Mouse (Mus musculus): ENCODE measurements around the gene Hoxc13. TPM values are rescaled to one million over a fixed set of nuclear protein-coding genes. Genes with fewer than 3 reads are reported as not detected.

Gene Hoxc13
- not detected in 2 replicates for polyA plus RNA-seq (2014; fragmentation: Nextera tagmentation; extraction: Ambion mirVana)

GRCm38 (mm10) chr15:102921053-102922011 is at the start of gene Hoxc13:
Hoxc13 (plus strand) TSS chr15:102921103.
- Histone ChIP-seq H3K27ac (ENCODE audit: low read depth, low read length) (no peak within 1 kb of the TSS), H3K9ac (ENCODE audit: low read depth, low read length) (no peak within 1 kb of the TSS), H3K4me2 (peak within 1 kb of the TSS; percentile 25), H3K4me3 (ENCODE audit: low read depth, low read length) (peak within 1 kb of the TSS; percentile 15; the same call in 1 of the 2 replicates), H3K36me3 (ENCODE audit: control insufficient read depth, insufficient read depth, low read length) (no peaks in the 10 kb centered on the region), H3K4me1 (replicated peaks; ENCODE audit: control insufficient read depth, insufficient read depth, low read length) (no peaks in the 10 kb centered on the region), H3K9me3 (ENCODE audit: control insufficient read depth, low read length) (no peaks in the 10 kb centered on the region), H3K27me3 (replicated peaks; ENCODE audit: control insufficient read depth, insufficient read depth, low read length) (peaks cover 98% of the 10 kb centered on the region)
- no peak for ATAC-seq (replicated peaks; ENCODE audit: low FRiP score)
- WGBS: 4% methylated on average over 80 of the region's 88 CpGs
- no peak for DNase-seq (ENCODE audit: low spot score)

GRCm38 (mm10) chr15:102885803-102886202 is 35.1 kb upstream of the Hoxc13 start:
- Histone ChIP-seq H3K4me3 (ENCODE audit: low read depth, low read length) (no peak overlapping the region), H3K9ac (ENCODE audit: low read depth, low read length) (no peak overlapping the region), H3K4me2 (no peak overlapping the region), H3K27me3 (replicated peaks; ENCODE audit: control insufficient read depth, insufficient read depth, low read length) (no peaks in the 10 kb centered on the region), H3K27ac (ENCODE audit: low read depth, low read length) (no peak overlapping the region), H3K36me3 (ENCODE audit: control insufficient read depth, insufficient read depth, low read length) (no peaks in the 10 kb centered on the region), H3K4me1 (replicated peaks; ENCODE audit: control insufficient read depth, insufficient read depth, low read length) (no peaks in the 10 kb centered on the region), H3K9me3 (ENCODE audit: control insufficient read depth, low read length) (no peaks in the 10 kb centered on the region)
- WGBS: 35% methylated on average over 1 of the region's 1 CpGs
- ATAC-seq (replicated peaks; ENCODE audit: low FRiP score): no peak
- no peak for DNase-seq (ENCODE audit: low spot score)

GRCm38 (mm10) chr15:102895115-102895514 is 25.8 kb upstream of the Hoxc13 start:
- H3K9ac ChIP-seq (ENCODE audit: low read depth, low read length): no peak overlapping the region
- no peaks in the 10 kb centered on the region for H3K9me3 ChIP-seq (ENCODE audit: control insufficient read depth, low read length)
- ATAC-seq (replicated peaks; ENCODE audit: low FRiP score) (no peak), DNase-seq (ENCODE audit: low spot score) (no peak)
- no peaks in the 10 kb centered on the region for H3K4me1 ChIP-seq (replicated peaks; ENCODE audit: control insufficient read depth, insufficient read depth, low read length)
- no peaks in the 10 kb centered on the region for H3K36me3 ChIP-seq (ENCODE audit: control insufficient read depth, insufficient read depth, low read length)
- peaks cover 2% of the 10 kb centered on the region; the same call in 1 of the 2 replicates for H3K27me3 ChIP-seq (replicated peaks; ENCODE audit: control insufficient read depth, insufficient read depth, low read length)
- WGBS: 77% methylated on average over 6 of the region's 6 CpGs
- no peak overlapping the region for H3K4me2 ChIP-seq
- no peak overlapping the region for H3K4me3 ChIP-seq (ENCODE audit: low read depth, low read length)
- no peak overlapping the region for H3K27ac ChIP-seq (ENCODE audit: low read depth, low read length)

GRCm38 (mm10) chr15:102904946-102905345 is 16.0 kb upstream of the Hoxc13 start:
- H3K9me3 ChIP-seq (ENCODE audit: control insufficient read depth, low read length): no peaks in the 10 kb centered on the region
- 31% methylated on average over 1 of the region's 1 CpGs for WGBS
- H3K27me3 ChIP-seq (replicated peaks; ENCODE audit: control insufficient read depth, insufficient read depth, low read length): peaks cover 61% of the 10 kb centered on the region

GRCm38 (mm10) chr15:102909536-102909935 is 11.4 kb upstream of the Hoxc13 start:
- Histone ChIP-seq H3K4me1 (replicated peaks; ENCODE audit: control insufficient read depth, insufficient read depth, low read length) (no peaks in the 10 kb centered on the region), H3K9me3 (ENCODE audit: control insufficient read depth, low read length) (no peaks in the 10 kb centered on the region), H3K9ac (ENCODE audit: low read depth, low read length) (no peak overlapping the region), H3K27me3 (replicated peaks; ENCODE audit: control insufficient read depth, insufficient read depth, low read length) (peaks cover 89% of the 10 kb centered on the region), H3K27ac (ENCODE audit: low read depth, low read length) (no peak overlapping the region), H3K4me3 (ENCODE audit: low read depth, low read length) (no peak overlapping the region), H3K4me2 (no peak overlapping the region), H3K36me3 (ENCODE audit: control insufficient read depth, insufficient read depth, low read length) (no peaks in the 10 kb centered on the region)
- DNase-seq (ENCODE audit: low spot score) (no peak), ATAC-seq (replicated peaks; ENCODE audit: low FRiP score) (no peak)
- WGBS: 1% methylated on average over 4 of the region's 4 CpGs

More at GRCm38 (mm10) chr15:102904946-102905345, 16.0 kb upstream of the Hoxc13 start:
- no peak overlapping the region for H3K4me2 ChIP-seq
- H3K9ac ChIP-seq (ENCODE audit: low read depth, low read length): no peak overlapping the region
- H3K4me1 ChIP-seq (replicated peaks; ENCODE audit: control insufficient read depth, insufficient read depth, low read length): no peaks in the 10 kb centered on the region
- no peaks in the 10 kb centered on the region for H3K36me3 ChIP-seq (ENCODE audit: control insufficient read depth, insufficient read depth, low read length)
- ATAC-seq (replicated peaks; ENCODE audit: low FRiP score) (no peak), DNase-seq (ENCODE audit: low spot score) (no peak)
- H3K27ac ChIP-seq (ENCODE audit: low read depth, low read length): no peak overlapping the region
- H3K4me3 ChIP-seq (ENCODE audit: low read depth, low read length): no peak overlapping the region

GRCm38 (mm10) chr15:102910038-102910437 is 10.9 kb upstream of the Hoxc13 start:
- Histone ChIP-seq H3K36me3 (ENCODE audit: control insufficient read depth, insufficient read depth, low read length) (no peaks in the 10 kb centered on the region), H3K4me2 (no peak overlapping the region), H3K4me1 (replicated peaks; ENCODE audit: control insufficient read depth, insufficient read depth, low read length) (no peaks in the 10 kb centered on the region), H3K9me3 (ENCODE audit: control insufficient read depth, low read length) (no peaks in the 10 kb centered on the region), H3K27ac (ENCODE audit: low read depth, low read length) (no peak overlapping the region), H3K4me3 (ENCODE audit: low read depth, low read length) (no peak overlapping the region), H3K9ac (ENCODE audit: low read depth, low read length) (no peak overlapping the region), H3K27me3 (replicated peaks; ENCODE audit: control insufficient read depth, insufficient read depth, low read length) (peaks cover 90% of the 10 kb centered on the region)
- ATAC-seq (replicated peaks; ENCODE audit: low FRiP score): no peak
- 2% methylated on average over 18 of the region's 18 CpGs for WGBS
- no peak for DNase-seq (ENCODE audit: low spot score)

- H3K36me3 ChIP-seq (ENCODE audit: control insufficient read depth, insufficient read depth, low read length): no peaks in the 10 kb centered on the region
- H3K4me3 ChIP-seq (ENCODE audit: low read depth, low read length): no peak overlapping the region
- no peak overlapping the region for H3K27ac ChIP-seq (ENCODE audit: low read depth, low read length)
- 4% methylated on average over 22 of the region's 22 CpGs for WGBS
- no peaks in the 10 kb centered on the region for H3K4me1 ChIP-seq (replicated peaks; ENCODE audit: control insufficient read depth, insufficient read depth, low read length)
- ATAC-seq (replicated peaks; ENCODE audit: low FRiP score) (no peak), DNase-seq (ENCODE audit: low spot score) (no peak)
- no peak overlapping the region for H3K9ac ChIP-seq (ENCODE audit: low read depth, low read length)
- H3K27me3 ChIP-seq (replicated peaks; ENCODE audit: control insufficient read depth, insufficient read depth, low read length): peaks cover 87% of the 10 kb centered on the region
- no peak overlapping the region for H3K4me2 ChIP-seq
- H3K9me3 ChIP-seq (ENCODE audit: control insufficient read depth, low read length): no peaks in the 10 kb centered on the region
Measured at GRCm38 (mm10) chr15:102910496-102911095, 10.3 kb upstream of the Hoxc13 start.

GRCm38 (mm10) chr15:102913038-102913585 is 7.8 kb upstream of the Hoxc13 start:
- ATAC-seq (replicated peaks; ENCODE audit: low FRiP score) (no peak), DNase-seq (ENCODE audit: low spot score) (no peak)
- Histone ChIP-seq H3K4me2 (no peak overlapping the region), H3K9me3 (ENCODE audit: control insufficient read depth, low read length) (no peaks in the 10 kb centered on the region), H3K4me3 (ENCODE audit: low read depth, low read length) (no peak overlapping the region), H3K27ac (ENCODE audit: low read depth, low read length) (no peak overlapping the region), H3K4me1 (replicated peaks; ENCODE audit: control insufficient read depth, insufficient read depth, low read length) (no peaks in the 10 kb centered on the region), H3K9ac (ENCODE audit: low read depth, low read length) (no peak overlapping the region), H3K36me3 (ENCODE audit: control insufficient read depth, insufficient read depth, low read length) (no peaks in the 10 kb centered on the region), H3K27me3 (replicated peaks; ENCODE audit: control insufficient read depth, insufficient read depth, low read length) (peaks cover 90% of the 10 kb centered on the region)
- 3% methylated on average over 19 of the region's 19 CpGs for WGBS
